Mouse (Mus musculus) liver, adult 2 months (tissue): ENCODE measurements around the gene Acaa1b. TPM values are rescaled to one million over a fixed set of nuclear protein-coding genes. Genes with fewer than 3 reads are reported as not detected.

Source experiments
- DNase-seq: peaks from one replicate; pipeline ENCODE4 v3.0.0-alpha.2; 2011; ENCODE audit warnings: low read depth, low spot score; ENCODE audit errors: extremely low read depth
- H3K27ac ChIP-seq: fragments of 200-500 bp; replicated peaks from 2 replicates; pipeline ENCODE4 v1.5.1; 2012; ENCODE audit warnings: low read depth, mild to moderate bottlenecking, control low read depth, inconsistent platforms, low read length; ENCODE audit not compliant: insufficient read depth
- H3K27me3 ChIP-seq: fragments of 200-500 bp; 2 replicates; pipeline ENCODE4 v1.6.1; 2012; ENCODE audit warnings: mild to moderate bottlenecking, moderate library complexity, low read length, inconsistent platforms; ENCODE audit not compliant: control insufficient read depth, insufficient read depth
- H3K36me3 ChIP-seq: fragments of 200-500 bp; 2 replicates; pipeline ENCODE4 v1.6.1; 2012; ENCODE audit warnings: low read length, inconsistent platforms; ENCODE audit not compliant: control insufficient read depth, insufficient read depth
- H3K4me1 ChIP-seq: fragments of 200-500 bp; 2 replicates; pipeline ENCODE4 v1.6.1; 2011; ENCODE audit warnings: low read length; ENCODE audit not compliant: control insufficient read depth, insufficient read depth
- H3K4me3 ChIP-seq: fragments of 200-500 bp; 2 replicates; pipeline ENCODE4 v1.5.1; 2011; ENCODE audit warnings: low read depth, mild to moderate bottlenecking, control low read depth, low read length, moderate library complexity; ENCODE audit not compliant: insufficient read depth
- H3K79me2 ChIP-seq: fragments of 200-500 bp; 2 replicates; pipeline ENCODE4 v1.6.1; 2012; ENCODE audit warnings: inconsistent platforms, mild to moderate bottlenecking, low read length, moderate library complexity; ENCODE audit not compliant: control insufficient read depth, insufficient read depth
- H3K9ac ChIP-seq: fragments of 200-500 bp; 2 replicates; pipeline ENCODE4 v1.6.1; 2012; ENCODE audit warnings: low read depth, mild to moderate bottlenecking, control low read depth, inconsistent platforms, low read length
- CTCF ChIP-seq: fragments of 200-500 bp; IDR thresholded peaks from 2 replicates; pipeline ENCODE4 v1.5.1; 2011; ENCODE audit warnings: low read depth, low read length, control low read depth
- POLR2A ChIP-seq: fragments of 200-500 bp; IDR thresholded peaks from 2 replicates; pipeline ENCODE4 v1.6.1; 2011; ENCODE audit warnings: low read length, control low read depth; ENCODE audit not compliant: insufficient read depth; ENCODE audit errors: extremely low read depth
- WGBS: fragments of 180-500 bp; shearing (Covaris S2); methylation state at CpG from one replicate; pipeline ENCODE4 v1.1.7; 2018; 5-methylcytosine and 5-hydroxymethylcytosine counted together
- polyA plus RNA-seq: library from polyadenylated mRNA; depleted of rRNA; stranded (reverse); fragments of >200 nt; gene quantifications from 2 replicates; pipeline ENCODE4 v1.2.3, GENCODE M21; 2012
- total RNA-seq: library from RNA; depleted of rRNA; stranded (reverse); fragments of >200 nt; gene quantifications from 2 replicates; pipeline ENCODE4 v1.2.3, GENCODE M21; 2014

Acaa1b gene
- total and polyA plus RNA-seq, 2 experiments, result 780 to 1,582 TPM

DNA sequence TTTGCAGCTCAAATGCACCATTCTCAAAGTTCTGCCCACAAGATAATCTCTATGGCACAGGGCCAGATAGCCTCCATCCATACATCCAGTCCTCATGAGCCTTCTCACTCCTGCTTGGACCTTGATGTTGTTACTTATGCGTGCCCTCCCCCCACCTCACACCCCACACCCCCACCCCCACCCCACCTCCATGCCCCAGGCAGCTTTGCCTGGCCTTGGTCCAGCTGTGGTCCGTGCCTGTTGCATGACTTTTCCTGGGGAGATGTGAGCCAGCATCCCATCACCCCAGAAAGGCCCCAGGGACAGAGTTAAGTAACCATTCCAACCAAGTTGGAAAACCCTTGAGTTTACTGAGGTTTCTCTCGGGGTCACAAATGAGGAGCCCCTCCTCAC is 36.7 kb downstream of the Acaa1b start:
- Histone ChIP-seq H3K9ac (no peak overlapping the region), H3K79me2 (no peaks in the 10 kb centered on the region), H3K27me3 (no peaks in the 10 kb centered on the region), H3K27ac (no peak overlapping the region), H3K4me3 (no peak overlapping the region), H3K36me3 (no peaks in the 10 kb centered on the region), H3K4me1 (no peaks in the 10 kb centered on the region)
- DNase-seq, result no peak
- 93% methylated on average over 3 of the region's 3 CpGs for WGBS
- TF ChIP-seq POLR2A, result no peak
- TF ChIP-seq CTCF, result no peak

DNA sequence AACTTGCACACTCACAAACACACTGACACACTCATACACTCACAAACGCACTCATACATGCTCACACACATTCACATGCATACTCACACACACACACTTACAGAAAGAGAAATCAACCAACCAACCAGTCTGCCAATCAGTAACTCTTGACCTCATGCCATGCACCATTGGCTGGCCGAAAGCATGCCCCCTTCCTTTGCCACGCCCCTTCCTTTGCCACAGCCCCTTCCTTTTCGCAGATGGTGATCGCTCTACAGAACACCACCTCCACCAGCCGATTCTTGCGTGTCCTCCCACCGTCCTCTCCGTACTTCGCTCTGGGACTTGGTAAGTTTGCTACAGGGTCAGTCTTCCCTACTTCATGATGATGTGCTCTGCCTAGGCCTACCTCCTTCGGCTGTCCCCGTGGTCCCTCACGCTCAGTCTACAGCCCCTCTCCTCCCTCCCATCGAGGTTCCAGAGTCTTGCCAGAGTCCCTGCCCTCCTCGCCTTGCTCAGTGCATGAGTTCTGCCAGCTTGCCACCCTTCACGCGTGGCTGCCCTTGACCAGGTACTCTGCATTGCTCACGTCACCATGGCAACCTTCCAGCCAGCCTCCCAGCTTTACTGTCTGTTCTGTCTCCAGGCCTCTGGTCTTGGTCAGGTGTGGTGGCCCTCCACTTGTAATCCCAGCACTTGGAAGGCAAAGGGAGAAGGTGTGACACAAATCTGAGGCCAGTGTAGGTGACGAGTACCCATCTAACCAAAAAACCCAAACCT is 37.3 kb downstream of the Acaa1b start:
- H3K36me3 ChIP-seq, result no peaks in the 10 kb centered on the region
- no peaks in the 10 kb centered on the region for H3K4me1 ChIP-seq
- DNase-seq, result no peak
- H3K4me3 ChIP-seq, result no peak overlapping the region
- no peak overlapping the region for H3K27ac ChIP-seq
- no peaks in the 10 kb centered on the region for H3K27me3 ChIP-seq
- TF ChIP-seq POLR2A (no peak), CTCF (no peak)
- no peaks in the 10 kb centered on the region for H3K79me2 ChIP-seq
- 88% methylated on average over 19 of the region's 19 CpGs for WGBS
- no peak overlapping the region for H3K9ac ChIP-seq

DNA sequence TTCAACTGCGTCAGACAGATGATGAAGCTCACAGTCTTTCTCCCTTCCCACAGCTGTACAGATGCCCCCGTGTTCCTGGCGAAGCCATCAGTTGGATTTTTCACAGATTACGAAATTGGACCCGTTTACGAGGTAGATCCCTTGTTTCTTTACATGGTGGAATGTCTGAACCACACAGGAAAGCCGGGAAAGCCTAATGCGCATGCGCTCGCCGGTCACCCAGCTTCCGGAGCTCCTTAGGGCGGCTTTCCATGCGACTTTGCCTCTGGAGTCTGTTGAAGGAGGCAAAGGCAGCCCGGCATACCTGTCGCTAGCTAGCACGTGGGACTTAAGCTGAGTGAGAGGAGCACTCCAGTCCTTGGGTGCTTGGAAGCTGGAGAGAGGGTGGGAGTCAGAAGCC is 42.0 kb downstream of the Acaa1b start:
- 88% methylated on average over 17 of the region's 17 CpGs for WGBS
- H3K4me3 ChIP-seq, result no peak overlapping the region
- H3K27ac ChIP-seq, result no peak overlapping the region
- H3K36me3 ChIP-seq, result no peaks in the 10 kb centered on the region
- no peak overlapping the region for H3K9ac ChIP-seq
- no peaks in the 10 kb centered on the region for H3K4me1 ChIP-seq
- no peaks in the 10 kb centered on the region for H3K79me2 ChIP-seq
- TF ChIP-seq POLR2A (no peak), CTCF (no peak)
- DNase-seq, result no peak
- H3K27me3 ChIP-seq, result no peaks in the 10 kb centered on the region

DNA sequence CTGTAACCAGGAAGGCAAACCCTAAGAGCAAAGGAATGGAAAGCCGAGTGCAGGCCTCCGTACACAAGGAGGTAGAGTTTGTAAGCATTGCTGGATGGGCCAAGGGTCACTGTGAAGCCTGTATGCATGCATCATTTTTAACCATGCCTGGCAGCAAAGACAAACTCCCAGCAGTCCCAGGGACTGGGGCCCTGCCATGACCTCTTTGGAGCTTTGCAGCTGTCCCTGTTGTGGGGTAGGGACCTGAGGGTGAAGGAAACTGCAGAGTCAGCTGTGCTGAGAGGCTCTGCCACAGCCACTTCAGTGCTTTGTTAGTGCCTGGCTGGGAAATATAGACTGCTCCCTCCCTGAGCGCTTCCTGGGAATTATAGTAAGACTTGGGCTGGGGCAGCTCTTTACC is 46.3 kb downstream of the Acaa1b start:
- no peak overlapping the region for H3K4me3 ChIP-seq
- no peak overlapping the region for H3K9ac ChIP-seq
- H3K27ac ChIP-seq, result no peak overlapping the region
- no peaks in the 10 kb centered on the region for H3K79me2 ChIP-seq
- H3K4me1 ChIP-seq, result no peaks in the 10 kb centered on the region
- H3K36me3 ChIP-seq, result no peaks in the 10 kb centered on the region
- H3K27me3 ChIP-seq, result no peaks in the 10 kb centered on the region
- TF ChIP-seq CTCF, result no peak
- TF ChIP-seq POLR2A, result no peak
- WGBS, result 50% methylated on average over 3 of the region's 3 CpGs
- DNase-seq, result no peak

DNA sequence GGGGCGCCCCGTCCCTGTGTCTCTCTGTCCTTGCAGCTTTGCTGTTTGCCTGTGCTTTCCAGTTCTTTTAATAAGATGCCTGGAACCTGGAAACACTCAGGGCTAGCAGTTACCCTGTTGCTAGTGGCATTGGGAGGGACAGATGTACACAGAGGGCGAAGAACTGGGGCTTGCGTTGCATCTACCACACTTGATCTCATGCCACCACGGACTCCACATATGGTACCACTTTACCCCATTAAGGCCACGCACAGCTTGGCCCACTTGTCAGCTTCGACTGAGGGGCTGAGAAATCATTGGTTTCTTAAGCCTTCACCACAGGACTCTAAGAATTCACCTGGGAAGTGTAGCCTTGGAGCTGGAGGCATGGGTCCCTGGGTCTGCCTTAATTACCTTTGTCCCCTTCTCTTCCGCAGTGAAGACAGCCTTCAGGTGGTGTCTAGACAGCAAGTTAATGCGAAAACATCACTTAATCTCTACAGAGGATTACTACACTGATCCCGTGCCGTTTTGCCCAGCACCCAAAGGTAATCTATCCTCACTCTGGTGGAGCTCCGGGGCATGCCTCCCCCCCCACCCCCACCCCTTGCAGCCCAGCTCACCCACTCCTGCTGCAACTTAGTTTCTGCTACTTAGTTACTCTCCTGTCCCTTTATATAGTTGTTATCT is 47.1 kb downstream of the Acaa1b start:
- Histone ChIP-seq H3K4me3 (no peak overlapping the region), H3K36me3 (no peaks in the 10 kb centered on the region)
- 76% methylated on average over 12 of the region's 12 CpGs for WGBS

DNA sequence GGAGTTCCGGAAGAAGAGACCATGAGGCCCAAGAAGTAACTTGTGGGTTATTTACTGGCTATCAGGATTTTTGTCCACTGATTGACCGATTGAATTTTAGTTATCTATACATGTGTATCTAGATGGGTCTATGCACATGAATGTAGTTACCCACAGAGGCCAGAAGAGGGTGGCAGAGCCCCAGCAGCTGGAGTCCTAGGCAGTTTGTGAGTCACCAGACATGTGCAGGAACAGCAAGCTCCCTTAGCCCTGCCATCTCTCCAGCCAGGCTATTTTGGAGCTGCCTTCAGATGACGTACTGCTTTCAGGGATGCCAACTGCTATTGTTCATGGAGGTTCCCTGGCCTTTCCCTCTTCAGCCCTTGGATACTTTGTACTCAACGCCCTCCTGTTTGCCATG is 49.3 kb downstream of the Acaa1b start:
- H3K9ac ChIP-seq, result no peak overlapping the region
- no peaks in the 10 kb centered on the region for H3K79me2 ChIP-seq
- no peaks in the 10 kb centered on the region for H3K4me1 ChIP-seq
- H3K36me3 ChIP-seq, result no peaks in the 10 kb centered on the region
- no peak overlapping the region for H3K4me3 ChIP-seq
- H3K27ac ChIP-seq, result no peak overlapping the region
- H3K27me3 ChIP-seq, result no peaks in the 10 kb centered on the region
- no peak for TF ChIP-seq POLR2A
- TF ChIP-seq CTCF, result peak; percentile 85
- WGBS, result 92% methylated on average over 4 of the region's 4 CpGs
- DNase-seq, result peak; percentile 50

More for the DNA sequence above, 47.1 kb downstream of the Acaa1b start:
- Histone ChIP-seq H3K79me2 (no peaks in the 10 kb centered on the region), H3K27me3 (no peaks in the 10 kb centered on the region), H3K9ac (no peak overlapping the region), H3K4me1 (no peaks in the 10 kb centered on the region), H3K27ac (no peak overlapping the region)
- no peak for TF ChIP-seq CTCF
- no peak for TF ChIP-seq POLR2A
- no peak for DNase-seq
